Mouse (Mus musculus): ENCODE measurements around the gene Gas8.
"Not testable (repeated sequence)": the region's sequence is repeated elsewhere in the genome, so short reads cannot be mapped to it uniquely, and the experiment has no call there.

Gas8 gene

GRCm38 (mm10) chr8:123518667-123519066 is at the start of gene Gas8:
Gas8 (plus strand) TSS chr8:123518834.
- in situ Hi-C loops (cut with MboI; ENCODE audit: low pct_unique_long_range_greater_than_20kb in 1 of 2, low sequenced_read_pairs in 2 of 2, unreplicated experiment in 1 of 2) = no loop called here

- in situ Hi-C loops (cut with MboI; ENCODE audit: low pct_unique_long_range_greater_than_20kb in 1 of 2, low sequenced_read_pairs in 2 of 2, unreplicated experiment in 1 of 2) = not testable (repeated sequence)
Measured at GRCm38 (mm10) chr8:123472991-123473390, 45.6 kb upstream of the Gas8 start.

- in situ Hi-C loops (cut with MboI; ENCODE audit: low pct_unique_long_range_greater_than_20kb in 1 of 2, low sequenced_read_pairs in 2 of 2, unreplicated experiment in 1 of 2) = not testable (repeated sequence)
Measured at GRCm38 (mm10) chr8:123474549-123474948, 44.1 kb upstream of the Gas8 start.

- in situ Hi-C loops (cut with MboI; ENCODE audit: low pct_unique_long_range_greater_than_20kb in 1 of 2, low sequenced_read_pairs in 2 of 2, unreplicated experiment in 1 of 2) = no loop called here
Measured at GRCm38 (mm10) chr8:123476911-123477736, 41.5 kb upstream of the Gas8 start.

- in situ Hi-C loops (cut with MboI; ENCODE audit: low pct_unique_long_range_greater_than_20kb in 1 of 2, low sequenced_read_pairs in 2 of 2, unreplicated experiment in 1 of 2) = no loop called here
Measured at GRCm38 (mm10) chr8:123477737-123478258, 40.8 kb upstream of the Gas8 start, which contains the start of gene Afg3l1. Afg3l1 (plus strand) TSS chr8:123477903.

- in situ Hi-C loops (cut with MboI; ENCODE audit: low pct_unique_long_range_greater_than_20kb in 1 of 2, low sequenced_read_pairs in 2 of 2, unreplicated experiment in 1 of 2) = no loop called here
Measured at GRCm38 (mm10) chr8:123478456-123479218, 40.0 kb upstream of the Gas8 start.

- in situ Hi-C loops (cut with MboI; ENCODE audit: low pct_unique_long_range_greater_than_20kb in 1 of 2, low sequenced_read_pairs in 2 of 2, unreplicated experiment in 1 of 2) = no loop called here
Measured at GRCm38 (mm10) chr8:123482627-123483026, 36.0 kb upstream of the Gas8 start.

GRCm38 (mm10) chr8:123491280-123492075 is 27.2 kb upstream of the Gas8 start:
- in situ Hi-C loops (cut with MboI; ENCODE audit: low pct_unique_long_range_greater_than_20kb in 1 of 2, low sequenced_read_pairs in 2 of 2, unreplicated experiment in 1 of 2) = no loop called here

- in situ Hi-C loops (cut with MboI; ENCODE audit: low pct_unique_long_range_greater_than_20kb in 1 of 2, low sequenced_read_pairs in 2 of 2, unreplicated experiment in 1 of 2) = no loop called here
Measured at GRCm38 (mm10) chr8:123492898-123493297, 25.7 kb upstream of the Gas8 start.

- in situ Hi-C loops (cut with MboI; ENCODE audit: low pct_unique_long_range_greater_than_20kb in 1 of 2, low sequenced_read_pairs in 2 of 2, unreplicated experiment in 1 of 2) = no loop called here
Measured at GRCm38 (mm10) chr8:123497699-123498098, 20.9 kb upstream of the Gas8 start.

GRCm38 (mm10) chr8:123498963-123499362 is 19.7 kb upstream of the Gas8 start:
- in situ Hi-C loops (cut with MboI; ENCODE audit: low pct_unique_long_range_greater_than_20kb in 1 of 2, low sequenced_read_pairs in 2 of 2, unreplicated experiment in 1 of 2) = no loop called here

- in situ Hi-C loops (cut with MboI; ENCODE audit: low pct_unique_long_range_greater_than_20kb in 1 of 2, low sequenced_read_pairs in 2 of 2, unreplicated experiment in 1 of 2) = no loop called here
Measured at GRCm38 (mm10) chr8:123499556-123499955, 19.1 kb upstream of the Gas8 start.

GRCm38 (mm10) chr8:123502192-123502591 is 16.4 kb upstream of the Gas8 start:
- in situ Hi-C loops (cut with MboI; ENCODE audit: low pct_unique_long_range_greater_than_20kb in 1 of 2, low sequenced_read_pairs in 2 of 2, unreplicated experiment in 1 of 2) = no loop called here

- in situ Hi-C loops (cut with MboI; ENCODE audit: low pct_unique_long_range_greater_than_20kb in 1 of 2, low sequenced_read_pairs in 2 of 2, unreplicated experiment in 1 of 2) = no loop called here
Measured at GRCm38 (mm10) chr8:123503801-123504467, 14.7 kb upstream of the Gas8 start.

- in situ Hi-C loops (cut with MboI; ENCODE audit: low pct_unique_long_range_greater_than_20kb in 1 of 2, low sequenced_read_pairs in 2 of 2, unreplicated experiment in 1 of 2) = no loop called here
Measured at GRCm38 (mm10) chr8:123504591-123505195, 13.9 kb upstream of the Gas8 start.

- in situ Hi-C loops (cut with MboI; ENCODE audit: low pct_unique_long_range_greater_than_20kb in 1 of 2, low sequenced_read_pairs in 2 of 2, unreplicated experiment in 1 of 2) = no loop called here
Measured at GRCm38 (mm10) chr8:123505267-123505666, 13.4 kb upstream of the Gas8 start.

GRCm38 (mm10) chr8:123505695-123506094 is 12.9 kb upstream of the Gas8 start:
- in situ Hi-C loops (cut with MboI; ENCODE audit: low pct_unique_long_range_greater_than_20kb in 1 of 2, low sequenced_read_pairs in 2 of 2, unreplicated experiment in 1 of 2) = no loop called here

- in situ Hi-C loops (cut with MboI; ENCODE audit: low pct_unique_long_range_greater_than_20kb in 1 of 2, low sequenced_read_pairs in 2 of 2, unreplicated experiment in 1 of 2) = no loop called here
Measured at GRCm38 (mm10) chr8:123507153-123507552, 11.5 kb upstream of the Gas8 start.

Data from mouse embryonic stem cell (cell line).